Mouse (Mus musculus) midbrain, embryonic 13.5 days (tissue): ENCODE results near the gene Pla1a. TPM values are rescaled to one million over a fixed set of nuclear protein-coding genes. Genes with fewer than 3 reads are reported as not detected.

Source experiments
- ATAC-seq: fragments of 200-750 bp; cut with Nextera tagmentation; 2 replicates; pipeline ENCODE4 v1.8.0; 2017; ENCODE audit warnings: mild to moderate bottlenecking, moderate TSS enrichment, moderate library complexity
- H3K27ac ChIP-seq: fragments of 300-500 bp; sonication (generic); 2 replicates; pipeline ENCODE4 v1.5.1; 2015; ENCODE audit warnings: inconsistent platforms, mild to moderate bottlenecking, moderate library complexity
- H3K27me3 ChIP-seq: fragments of 300-500 bp; sonication (generic); 2 replicates; pipeline ENCODE4 v1.6.1; 2015; ENCODE audit warnings: mild to moderate bottlenecking, inconsistent platforms
- H3K36me3 ChIP-seq: fragments of 300-500 bp; sonication (generic); 2 replicates; pipeline ENCODE4 v1.6.1; 2015; ENCODE audit warnings: mild to moderate bottlenecking, inconsistent platforms
- H3K4me1 ChIP-seq: fragments of 300-500 bp; sonication (generic); replicated peaks from 2 replicates; pipeline ENCODE4 v1.6.1; 2015; ENCODE audit warnings: inconsistent platforms
- H3K4me2 ChIP-seq: fragments of 300-500 bp; sonication (generic); replicated peaks from 2 replicates; pipeline ENCODE4 v1.6.1; 2015; ENCODE audit warnings: moderate library complexity, mild to moderate bottlenecking, inconsistent platforms
- H3K4me3 ChIP-seq: fragments of 300-500 bp; sonication (generic); replicated peaks from 2 replicates; pipeline ENCODE4 v1.5.1; 2015; ENCODE audit warnings: mild to moderate bottlenecking, inconsistent platforms
- H3K9ac ChIP-seq: fragments of 300-500 bp; sonication (generic); replicated peaks from 2 replicates; pipeline ENCODE4 v1.6.1; 2015; ENCODE audit warnings: mild to moderate bottlenecking, inconsistent platforms
- H3K9me3 ChIP-seq: fragments of 300-500 bp; sonication (generic); 2 replicates; pipeline ENCODE4 v1.6.1; 2016; ENCODE audit warnings: mild to moderate bottlenecking, inconsistent platforms
- WGBS: fragments of 180-500 bp; shearing (Covaris S2); methylation state at CpG from one replicate; pipeline ENCODE4 v1.1.7; 2015; 5-methylcytosine and 5-hydroxymethylcytosine counted together
- polyA plus RNA-seq: library from polyadenylated mRNA; unstranded; fragments of >200 nt; fragmentation: Nextera tagmentation; extraction: Ambion mirVana; gene quantifications from 2 replicates; pipeline ENCODE4 v1.2.1, GENCODE M21; 2015

Pla1a gene
- polyA plus RNA-seq, 1 experiment from 2014 or later, result 0.26 TPM

DNA sequence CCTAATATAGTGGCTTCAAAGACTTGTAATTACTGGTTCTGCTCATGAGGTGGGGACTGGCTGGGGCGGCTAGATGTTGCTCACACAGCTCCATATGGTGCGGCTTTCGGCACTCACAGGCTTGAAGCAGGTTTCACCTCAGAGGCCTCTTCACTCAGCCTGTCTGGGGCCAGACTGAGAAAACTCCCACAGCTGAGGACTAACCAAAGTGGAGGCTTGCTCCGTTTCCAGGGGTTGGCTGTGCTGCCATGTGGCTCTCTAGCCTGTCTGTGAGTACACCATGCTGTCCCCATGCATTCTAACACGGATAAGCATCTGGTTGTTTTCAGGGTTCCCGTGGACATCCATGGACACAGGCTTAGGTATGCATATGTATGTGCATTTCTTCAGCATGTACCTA, 54.4 kb downstream of the Pla1a start:
- WGBS, result 77% methylated on average over 6 of the region's 6 CpGs
- Histone ChIP-seq H3K4me2 (no peak overlapping the region), H3K27me3 (no peaks in the 10 kb centered on the region), H3K27ac (no peak overlapping the region), H3K4me3 (no peak overlapping the region), H3K36me3 (no peaks in the 10 kb centered on the region), H3K9me3 (no peaks in the 10 kb centered on the region), H3K4me1 (peaks cover 14% of the 10 kb centered on the region), H3K9ac (no peak overlapping the region)
- ATAC-seq, result no peak

DNA sequence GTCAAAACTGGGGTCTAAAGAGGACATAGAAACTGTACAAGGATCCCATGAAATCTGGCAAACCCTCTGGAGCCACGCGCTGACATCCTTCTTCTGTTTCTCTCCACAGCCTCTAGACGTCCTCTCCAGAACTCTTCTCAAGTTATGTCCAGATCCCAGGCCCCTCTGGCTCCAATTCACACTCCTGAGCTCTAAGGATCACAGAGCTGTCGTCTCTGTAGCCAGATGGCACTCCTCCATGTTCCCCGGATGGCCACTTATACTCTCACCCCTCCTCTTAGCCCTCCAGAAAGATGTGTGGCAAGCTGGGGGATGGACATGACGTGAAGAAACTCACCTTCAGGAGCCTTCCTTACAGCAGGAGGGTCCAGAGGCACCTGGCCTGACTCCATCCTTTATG, 55.4 kb downstream of the Pla1a start:
- Histone ChIP-seq H3K27ac (no peak overlapping the region), H3K4me1 (peaks cover 14% of the 10 kb centered on the region), H3K4me2 (no peak overlapping the region), H3K4me3 (no peak overlapping the region), H3K27me3 (no peaks in the 10 kb centered on the region), H3K9ac (no peak overlapping the region), H3K9me3 (no peaks in the 10 kb centered on the region), H3K36me3 (no peaks in the 10 kb centered on the region)
- ATAC-seq, result no peak
- WGBS, result 85% methylated on average over 6 of the region's 6 CpGs

DNA sequence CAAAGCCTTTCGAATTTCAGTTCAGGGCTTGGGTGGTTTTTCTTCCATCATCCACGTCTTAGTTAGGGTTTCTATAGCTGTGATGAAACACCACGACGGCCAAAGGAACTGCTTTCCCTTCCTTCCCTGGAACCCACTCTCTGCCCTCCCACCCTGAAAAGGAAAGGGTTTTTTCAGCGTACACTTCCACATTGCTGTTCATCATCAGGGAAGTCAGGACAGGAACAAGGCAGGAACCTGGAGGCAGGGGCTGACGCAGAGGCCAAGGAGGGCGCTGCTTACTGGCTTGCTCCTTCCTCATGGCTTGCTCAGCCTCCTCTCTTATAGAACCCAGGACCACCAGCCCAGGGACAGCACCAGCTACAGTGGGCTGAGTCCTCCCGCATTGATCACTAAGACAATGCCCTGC, 56.1 kb downstream of the Pla1a start:
- Histone ChIP-seq H3K4me1 (peaks cover 14% of the 10 kb centered on the region), H3K36me3 (no peaks in the 10 kb centered on the region), H3K4me2 (peak overlapping the region; percentile 50), H3K4me3 (peak overlapping the region; percentile 24), H3K9me3 (no peaks in the 10 kb centered on the region), H3K27ac (peak overlapping the region; percentile 76), H3K9ac (0 out of 2 replicates have a peak overlapping the region, but pooled peaks have one; percentile 61), H3K27me3 (no peaks in the 10 kb centered on the region)
- ATAC-seq, result peak; percentile 47
- WGBS, result 56% methylated on average over 8 of the region's 8 CpGs

DNA sequence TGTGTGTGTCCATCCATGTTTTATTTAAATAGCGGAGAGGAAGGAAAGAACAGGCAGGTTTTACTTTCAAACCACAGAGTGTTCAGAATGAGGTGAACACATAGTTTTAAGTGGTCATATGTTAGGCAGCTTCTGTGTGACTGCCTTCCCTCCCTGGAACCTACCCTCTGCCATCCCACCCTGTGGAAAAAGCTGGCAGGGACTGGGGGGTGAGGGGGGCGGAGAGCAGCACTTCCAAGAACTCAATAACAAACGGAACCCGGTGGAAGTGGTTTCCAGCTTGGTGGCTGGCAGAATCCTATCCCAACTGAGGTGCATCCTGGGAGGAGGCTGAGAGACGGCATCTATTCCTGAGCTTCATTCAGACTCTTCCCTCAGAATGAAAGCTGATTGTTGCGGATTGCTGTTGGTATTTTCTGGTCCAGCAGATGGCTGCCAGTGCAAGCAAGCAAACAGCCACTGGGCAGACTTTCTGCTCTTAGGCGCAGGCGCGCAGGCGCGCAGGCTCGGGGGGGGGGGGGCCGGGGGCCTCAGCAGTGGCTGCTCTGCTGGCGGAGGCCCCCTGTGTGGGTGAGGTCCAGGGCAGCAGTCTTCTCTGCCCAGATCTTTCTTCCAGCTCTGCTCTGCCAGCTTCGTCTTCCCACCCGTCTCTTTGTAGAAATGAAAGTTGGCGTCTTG, 56.6 kb downstream of the Pla1a start:
- Histone ChIP-seq H3K4me1 (peaks cover 14% of the 10 kb centered on the region), H3K27me3 (no peaks in the 10 kb centered on the region), H3K4me3 (peak overlapping the region; percentile 24), H3K9ac (peak overlapping the region; percentile 61), H3K36me3 (no peaks in the 10 kb centered on the region), H3K4me2 (peak overlapping the region; percentile 50), H3K27ac (peak overlapping the region; percentile 76), H3K9me3 (no peaks in the 10 kb centered on the region)
- ATAC-seq, result peak; percentile 92
- 31% methylated on average over 16 of the region's 17 CpGs for WGBS

DNA sequence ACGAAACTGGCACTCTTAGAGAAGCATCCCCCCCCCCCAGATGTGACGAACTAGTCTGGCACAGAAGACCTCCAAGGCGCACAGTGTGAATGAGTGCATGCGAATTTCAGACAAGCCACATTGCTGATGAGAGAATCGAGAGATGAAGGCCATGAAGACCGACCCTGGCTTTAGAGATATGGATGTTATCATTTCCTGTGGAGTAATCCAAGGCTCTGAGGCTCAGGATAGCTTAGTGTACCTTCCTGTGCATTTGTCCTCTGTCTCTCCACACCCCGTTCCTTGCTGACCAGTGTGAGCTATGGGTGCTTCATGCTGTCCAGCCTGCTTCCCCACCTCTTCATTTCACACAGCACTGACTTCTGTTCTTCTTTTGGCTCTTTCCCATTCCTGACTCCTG, 57.8 kb downstream of the Pla1a start:
- H3K9me3 ChIP-seq, result no peaks in the 10 kb centered on the region
- no peak overlapping the region for H3K4me3 ChIP-seq
- 88% methylated on average over 7 of the region's 7 CpGs for WGBS
- H3K9ac ChIP-seq, result no peak overlapping the region
- no peaks in the 10 kb centered on the region for H3K36me3 ChIP-seq
- H3K4me2 ChIP-seq, result no peak overlapping the region
- H3K27ac ChIP-seq, result no peak overlapping the region
- no peak for ATAC-seq
- peaks cover 14% of the 10 kb centered on the region for H3K4me1 ChIP-seq
- no peaks in the 10 kb centered on the region for H3K27me3 ChIP-seq

DNA sequence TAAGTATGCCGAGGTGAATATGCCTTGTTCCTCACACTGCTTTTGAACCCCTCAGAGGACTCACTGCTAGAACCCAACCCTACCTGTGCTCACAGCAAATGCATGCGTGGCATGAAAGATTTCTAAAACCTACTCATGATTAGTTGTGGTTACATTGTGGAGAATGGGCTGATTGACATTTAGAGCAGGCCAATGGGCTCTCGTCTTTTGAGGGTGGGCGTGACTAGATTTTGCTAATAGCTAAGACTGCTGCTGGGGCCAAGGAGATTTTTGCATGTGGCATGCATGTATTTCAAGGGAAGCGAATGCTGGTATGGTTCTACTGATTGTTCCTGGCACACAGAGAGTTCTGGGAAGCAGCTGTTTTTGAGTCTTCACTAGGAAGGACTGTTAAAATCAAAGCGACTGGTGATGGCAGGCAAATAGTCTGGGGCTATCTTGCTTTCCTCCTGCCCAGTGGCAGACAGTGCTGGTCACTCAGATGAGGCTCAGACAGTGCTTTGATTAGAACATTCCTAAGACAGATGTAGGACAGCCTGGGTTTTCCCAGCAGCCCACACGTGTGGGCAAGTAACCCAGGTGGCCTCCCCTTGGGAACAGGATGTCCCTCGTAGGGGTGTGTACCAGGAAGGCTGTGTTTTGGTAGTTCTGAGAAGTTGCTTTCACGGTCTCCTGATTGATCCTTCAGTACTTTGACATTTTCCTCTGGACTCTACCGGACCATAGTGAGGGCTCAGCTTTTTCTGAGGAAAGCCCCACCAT, 58.4 kb downstream of the Pla1a start:
- Histone ChIP-seq H3K27ac (no peak overlapping the region), H3K36me3 (no peaks in the 10 kb centered on the region), H3K9ac (no peak overlapping the region), H3K27me3 (no peaks in the 10 kb centered on the region), H3K9me3 (no peaks in the 10 kb centered on the region), H3K4me1 (peaks cover 14% of the 10 kb centered on the region), H3K4me3 (no peak overlapping the region), H3K4me2 (no peak overlapping the region)
- 88% methylated on average over 10 of the region's 10 CpGs for WGBS
- ATAC-seq, result no peak

DNA sequence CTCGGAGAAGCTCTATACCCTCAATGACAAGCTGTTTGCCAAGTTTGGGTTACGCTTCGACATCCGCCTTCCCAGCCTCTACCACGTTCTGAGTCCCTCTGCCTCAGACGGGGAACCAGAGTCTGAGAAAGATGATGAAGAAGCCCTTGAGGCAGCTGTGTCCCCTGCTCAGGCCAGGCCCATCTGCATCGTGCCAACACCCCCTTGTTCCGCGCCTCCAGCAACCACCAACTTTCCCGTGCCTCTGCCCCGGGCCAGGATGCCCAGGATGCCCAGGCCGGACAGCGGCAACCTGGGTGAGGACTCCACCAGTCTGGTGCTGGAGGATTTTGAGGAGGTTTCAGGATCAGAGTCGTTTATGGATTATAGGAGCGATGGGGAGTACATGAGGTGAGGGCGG, 59.0 kb downstream of the Pla1a start:
- ATAC-seq, result no peak
- H3K27me3 ChIP-seq, result no peaks in the 10 kb centered on the region
- no peaks in the 10 kb centered on the region for H3K36me3 ChIP-seq
- H3K4me3 ChIP-seq, result no peak overlapping the region
- no peak overlapping the region for H3K9ac ChIP-seq
- peaks cover 14% of the 10 kb centered on the region for H3K4me1 ChIP-seq
- no peak overlapping the region for H3K4me2 ChIP-seq
- 83% methylated on average over 16 of the region's 16 CpGs for WGBS
- no peak overlapping the region for H3K27ac ChIP-seq
- H3K9me3 ChIP-seq, result no peaks in the 10 kb centered on the region

DNA sequence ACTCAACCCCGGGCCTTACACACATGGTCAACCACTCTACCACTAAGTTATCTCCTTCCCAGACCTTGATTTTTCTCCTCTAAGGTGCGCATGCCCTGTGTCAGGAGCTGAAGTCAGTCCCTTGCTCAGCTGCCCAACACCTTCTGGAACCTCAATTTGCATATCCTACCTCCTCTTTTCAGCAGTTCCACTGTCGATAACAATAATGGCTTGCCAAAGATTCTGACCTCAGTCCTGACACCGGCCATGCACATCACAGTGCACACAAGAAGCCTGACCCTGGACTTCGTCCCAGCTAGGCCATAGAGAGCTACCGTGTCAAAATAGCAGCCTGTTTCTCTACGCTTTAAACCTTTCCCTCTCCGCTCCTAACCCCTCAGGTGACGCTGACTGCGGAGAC, 59.5 kb downstream of the Pla1a start:
- 81% methylated on average over 10 of the region's 10 CpGs for WGBS
- Histone ChIP-seq H3K9me3 (no peaks in the 10 kb centered on the region), H3K27me3 (no peaks in the 10 kb centered on the region), H3K9ac (no peak overlapping the region), H3K4me3 (no peak overlapping the region), H3K36me3 (no peaks in the 10 kb centered on the region), H3K4me1 (peaks cover 14% of the 10 kb centered on the region), H3K4me2 (no peak overlapping the region), H3K27ac (no peak overlapping the region)
- ATAC-seq, result no peak

DNA sequence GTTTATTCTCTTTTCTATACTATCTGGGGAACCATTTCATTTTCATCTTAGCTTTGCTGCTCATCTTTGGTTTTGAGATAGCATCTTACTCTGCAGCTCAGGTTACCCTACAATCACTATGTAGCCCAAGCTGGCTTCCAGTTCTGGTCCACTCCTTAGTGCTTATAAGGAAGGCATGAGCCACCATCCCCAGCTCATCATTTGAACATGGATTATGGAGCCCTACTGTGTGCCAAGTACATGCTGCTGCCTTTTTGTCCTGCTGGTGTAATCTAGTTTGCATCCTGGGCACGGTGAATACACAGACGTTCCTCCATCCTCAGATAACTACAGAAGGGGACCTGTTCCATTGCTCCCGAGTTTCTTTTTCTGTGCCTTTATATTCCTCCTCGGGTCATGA, 60.1 kb downstream of the Pla1a start:
- no peak overlapping the region for H3K4me2 ChIP-seq
- no peak overlapping the region for H3K27ac ChIP-seq
- ATAC-seq, result no peak
- H3K27me3 ChIP-seq, result no peaks in the 10 kb centered on the region
- H3K9me3 ChIP-seq, result no peaks in the 10 kb centered on the region
- WGBS, result 81% methylated on average over 4 of the region's 4 CpGs
- H3K4me1 ChIP-seq, result peaks cover 14% of the 10 kb centered on the region
- no peaks in the 10 kb centered on the region for H3K36me3 ChIP-seq
- H3K9ac ChIP-seq, result no peak overlapping the region
- H3K4me3 ChIP-seq, result no peak overlapping the region

DNA sequence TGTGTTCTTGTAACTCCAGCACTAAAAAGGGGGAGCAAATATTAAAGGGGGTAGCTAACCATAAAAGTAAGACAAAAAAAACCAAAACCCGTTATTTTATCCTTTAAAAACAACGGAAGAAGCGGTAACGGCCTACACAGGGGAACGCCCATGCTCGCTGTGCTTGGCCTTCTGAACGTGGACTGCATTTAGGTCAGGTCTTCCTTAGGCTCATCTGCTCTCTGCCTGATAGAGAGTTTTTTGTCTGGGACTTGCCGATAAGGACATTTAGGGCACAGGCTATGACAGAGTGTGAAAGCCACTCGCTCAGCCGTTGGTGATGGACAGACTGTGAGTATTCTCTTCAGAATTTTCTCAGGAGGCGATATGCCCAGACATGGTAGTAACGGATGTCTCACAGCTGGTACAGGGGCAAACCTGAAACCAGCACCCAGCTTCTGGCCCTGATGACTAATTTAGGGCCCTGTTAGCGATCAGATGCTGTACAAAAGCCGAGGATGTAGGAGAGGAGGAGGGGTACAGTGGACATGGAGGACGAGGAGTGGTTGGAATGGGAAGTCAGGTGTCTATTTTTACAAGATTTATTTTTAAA, 61.1 kb downstream of the Pla1a start:
- Histone ChIP-seq H3K36me3 (no peaks in the 10 kb centered on the region), H3K9me3 (no peaks in the 10 kb centered on the region), H3K4me1 (peaks cover 10% of the 10 kb centered on the region), H3K4me2 (no peak overlapping the region), H3K4me3 (no peak overlapping the region), H3K27ac (no peak overlapping the region), H3K27me3 (no peaks in the 10 kb centered on the region), H3K9ac (no peak overlapping the region)
- no peak for ATAC-seq
- WGBS, result 90% methylated on average over 15 of the region's 15 CpGs

DNA sequence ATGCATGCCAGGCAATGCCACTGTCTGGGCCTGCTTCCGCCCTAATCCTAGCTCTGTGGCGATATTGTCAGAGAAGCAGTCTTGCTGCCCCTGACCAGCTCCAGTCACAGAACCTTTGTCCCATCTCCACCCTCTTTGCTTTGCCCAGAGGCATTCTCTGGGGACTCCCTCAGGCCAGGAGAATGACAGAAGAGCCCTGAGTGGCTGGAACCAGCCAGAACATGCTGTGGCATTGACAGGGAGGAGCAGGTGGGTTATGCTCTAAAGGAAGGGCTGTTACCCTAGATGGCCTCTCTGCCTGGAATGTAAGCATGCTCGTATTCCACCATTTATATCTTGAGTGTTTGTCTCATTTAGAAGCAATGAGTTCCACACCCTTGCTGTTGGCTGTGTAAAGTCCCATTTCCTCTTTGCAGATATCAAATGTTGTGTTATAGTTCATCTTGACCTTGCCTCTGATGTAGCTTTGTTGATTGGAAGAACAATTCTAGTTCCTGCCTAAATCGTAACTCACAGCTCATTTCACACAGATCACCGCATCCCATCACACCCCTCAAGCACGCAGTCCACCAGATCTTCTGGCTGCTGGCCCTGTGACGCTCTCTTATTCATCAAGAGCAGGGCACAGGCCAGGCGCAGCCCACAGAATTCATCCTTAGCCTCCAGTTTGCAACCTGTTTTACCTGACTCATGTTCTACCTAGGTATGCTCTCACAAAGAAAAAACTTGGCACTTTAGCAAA, 62.1 kb downstream of the Pla1a start:
- H3K9me3 ChIP-seq, result no peaks in the 10 kb centered on the region
- H3K9ac ChIP-seq, result no peak overlapping the region
- H3K4me1 ChIP-seq, result peaks cover 1% of the 10 kb centered on the region; the same call in 1 of the 2 replicates
- H3K36me3 ChIP-seq, result no peaks in the 10 kb centered on the region
- H3K4me2 ChIP-seq, result no peak overlapping the region
- ATAC-seq, result no peak
- no peak overlapping the region for H3K27ac ChIP-seq
- H3K4me3 ChIP-seq, result no peak overlapping the region
- WGBS, result 89% methylated on average over 8 of the region's 8 CpGs
- H3K27me3 ChIP-seq, result no peaks in the 10 kb centered on the region

DNA sequence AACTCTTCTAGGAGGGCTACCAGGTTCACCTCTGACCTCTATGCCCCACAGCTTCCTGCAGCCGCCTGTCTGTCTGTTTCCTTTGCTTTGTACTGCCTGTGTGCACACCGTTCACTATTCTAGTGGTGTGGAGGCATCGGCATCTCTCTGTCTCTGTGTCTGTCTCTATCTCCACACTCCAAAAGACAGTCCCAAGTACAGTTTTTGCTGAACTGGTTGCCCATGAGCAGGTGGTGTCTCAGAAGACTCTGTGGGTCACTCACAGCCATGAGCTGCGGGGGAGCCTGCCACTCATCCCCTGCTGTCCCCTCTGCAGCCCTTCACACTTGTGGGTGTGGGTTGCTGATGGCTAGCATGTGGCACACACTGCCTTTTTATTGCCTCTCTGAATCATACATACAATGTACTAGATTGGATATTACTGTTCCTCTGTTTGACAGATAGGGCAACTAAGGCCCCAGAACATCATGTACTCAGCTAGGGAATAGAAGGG, 62.9 kb downstream of the Pla1a start:
- no peaks in the 10 kb centered on the region for H3K4me1 ChIP-seq
- 80% methylated on average over 4 of the region's 4 CpGs for WGBS
- H3K27me3 ChIP-seq, result no peaks in the 10 kb centered on the region
- no peaks in the 10 kb centered on the region for H3K36me3 ChIP-seq
- no peaks in the 10 kb centered on the region for H3K9me3 ChIP-seq
- no peak overlapping the region for H3K9ac ChIP-seq
- ATAC-seq, result no peak
- no peak overlapping the region for H3K4me3 ChIP-seq
- no peak overlapping the region for H3K27ac ChIP-seq
- H3K4me2 ChIP-seq, result no peak overlapping the region
